Mouse (Mus musculus): ENCODE results near the gene Repin1. TPM values are rescaled to one million over a fixed set of nuclear protein-coding genes. Genes with fewer than 3 reads are reported as not detected.
A peak's percentile ranks its signal among the peaks of the same experiment; 100 is the strongest.

Repin1 gene
- total and polyA plus RNA-seq, 3 experiments: not detected

DNA sequence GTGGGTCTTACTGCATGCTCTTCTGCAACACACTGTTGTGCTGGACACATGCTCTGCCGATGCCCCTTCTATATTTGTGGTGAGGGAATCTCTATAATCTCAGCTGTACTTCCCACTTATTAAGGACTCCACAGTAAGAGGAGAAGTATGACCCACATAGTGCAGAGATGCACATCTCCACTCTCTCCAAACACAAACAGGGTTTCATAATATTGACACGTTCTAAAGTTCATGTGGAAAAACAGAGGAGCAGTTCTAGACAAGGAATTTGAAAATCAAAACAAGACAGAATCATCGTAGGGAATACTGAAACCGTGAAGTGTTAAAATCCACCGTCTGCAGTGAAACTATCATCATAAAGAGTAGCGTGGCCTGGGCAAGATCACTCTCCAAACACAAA lies 1.8 kb upstream of the Repin1 start:
- no peak for TF ChIP-seq GATA1 (IDR thresholded peaks at IDR 0.05; ENCODE audit: low read depth, low read length)
- no peak for TF ChIP-seq EP300 (IDR thresholded peaks at IDR 0.05; ENCODE audit: low read depth in 1 of 2, low read length in 2 of 2)
- TF ChIP-seq RAD21 (IDR thresholded peaks at IDR 0.05; ENCODE audit: low read depth, low read length): no peak
- TF ChIP-seq NRF1 (IDR thresholded peaks at IDR 0.05; ENCODE audit: insufficient read depth, low read depth, low read length, poor library complexity, severe bottlenecking): no peak
- no peak for TF ChIP-seq MAZ (IDR thresholded peaks at IDR 0.05; ENCODE audit: low read depth, low read length)
- no peak for TF ChIP-seq ZMIZ1 (IDR thresholded peaks at IDR 0.05; ENCODE audit: low read depth, low read length)
- no peak for TF ChIP-seq UBTF (IDR thresholded peaks at IDR 0.05; ENCODE audit: borderline replicate concordance, insufficient read depth, low read depth, low read length)
- no peak for TF ChIP-seq MEF2A (IDR thresholded peaks at IDR 0.05; ENCODE audit: extremely low read depth, insufficient replicate concordance, low read depth, low read length, poor library complexity, severe bottlenecking)
- TF ChIP-seq NELFE (IDR thresholded peaks at IDR 0.05; ENCODE audit: low read depth, low read length): no peak
- TF ChIP-seq RCOR1 (IDR thresholded peaks at IDR 0.05; ENCODE audit: low read depth, low read length): no peak
- TF ChIP-seq TBP (IDR thresholded peaks at IDR 0.05; ENCODE audit: low read depth, low read length): no peak
- TF ChIP-seq POLR2AphosphoS5 (IDR thresholded peaks at IDR 0.05; ENCODE audit: borderline replicate concordance, low read depth, low read length): no peak
- TF ChIP-seq CTCF (IDR thresholded peaks at IDR 0.05 in 2 of 3, conservative IDR thresholded peaks at IDR 0.05 in 1 of 3; ENCODE audit: control insufficient read depth in 1 of 3, insufficient read depth in 1 of 3, low read depth in 2 of 3, low read length in 3 of 3, poor library complexity in 1 of 3, severe bottlenecking in 1 of 3): no peak
- TF ChIP-seq ETS1 (IDR thresholded peaks at IDR 0.05; ENCODE audit: low read depth, low read length): no peak
- TF ChIP-seq POLR2AphosphoS2 (IDR thresholded peaks at IDR 0.05; ENCODE audit: low read length): no peak
- H3K27ac ChIP-seq (ENCODE audit: control insufficient read depth, low read depth, low read length): no peak overlapping the region
- no peak overlapping the region for H3K4me3 ChIP-seq (ENCODE audit: control insufficient read depth in 1 of 2, insufficient read depth in 1 of 2, low read depth in 2 of 2, low read length in 2 of 2)
- no peaks in the 10 kb centered on the region for H3K36me3 ChIP-seq (ENCODE audit: control insufficient read depth in 1 of 2, insufficient read depth in 2 of 2, low read length in 2 of 2)
- H3K9ac ChIP-seq (ENCODE audit: control insufficient read depth, low read depth, low read length, poor library complexity, severe bottlenecking): no peak overlapping the region
- H3K79me2 ChIP-seq (ENCODE audit: control insufficient read depth, insufficient read depth, low read length, poor library complexity): no peaks in the 10 kb centered on the region
- DNase-seq (ENCODE audit: low read depth, low spot score): no peak
- no peaks in the 10 kb centered on the region for H3K9me3 ChIP-seq (replicated peaks; ENCODE audit: insufficient read depth, low read length)
- no peaks in the 10 kb centered on the region for H3K4me1 ChIP-seq (ENCODE audit: control insufficient read depth in 1 of 2, insufficient read depth in 2 of 2, low read length in 2 of 2)
- H3K27me3 ChIP-seq (ENCODE audit: control insufficient read depth in 1 of 2, insufficient read depth in 2 of 2, low read length in 2 of 2): no peaks in the 10 kb centered on the region

DNA sequence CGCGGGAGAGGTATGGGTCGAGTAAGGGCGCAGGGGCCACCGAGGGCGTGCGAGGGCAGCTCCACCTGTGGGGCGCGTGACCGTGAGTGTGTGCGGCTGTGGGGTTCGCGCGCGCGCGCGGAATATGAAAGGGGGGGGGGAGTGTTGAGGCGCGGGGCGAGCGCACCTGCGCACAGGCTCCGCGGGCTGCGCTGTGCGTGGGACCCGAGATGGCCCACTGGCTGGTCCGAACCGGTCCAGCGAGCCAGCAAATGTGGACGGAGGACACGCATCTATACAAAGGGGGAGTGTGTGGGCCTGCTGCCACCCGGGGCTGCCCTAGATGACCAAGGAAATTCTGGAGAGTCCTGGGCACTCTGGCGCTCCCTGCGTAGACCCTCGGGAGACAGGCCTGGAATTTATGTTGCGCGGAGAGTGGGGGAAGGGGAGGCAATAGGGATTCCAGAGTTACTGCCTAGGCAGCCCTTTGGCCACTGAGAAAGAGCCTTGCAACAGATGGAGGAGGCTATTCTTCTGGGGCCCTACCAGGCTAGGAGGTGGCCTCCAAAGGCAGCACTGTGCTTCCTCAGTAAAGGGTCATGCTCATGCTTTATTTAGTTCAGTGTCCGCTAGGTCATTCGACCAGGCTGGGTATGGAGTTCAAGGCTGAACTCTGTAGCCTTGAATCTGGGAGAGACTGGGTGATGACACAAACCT lies 508 bp downstream of the Repin1 start:
- no peak for DNase-seq (ENCODE audit: low read depth, low spot score)
- H3K4me3 ChIP-seq (ENCODE audit: control insufficient read depth in 1 of 2, insufficient read depth in 1 of 2, low read depth in 2 of 2, low read length in 2 of 2): no peak overlapping the region
- H3K79me2 ChIP-seq (ENCODE audit: control insufficient read depth, insufficient read depth, low read length, poor library complexity): no peaks in the 10 kb centered on the region
- no peaks in the 10 kb centered on the region for H3K36me3 ChIP-seq (ENCODE audit: control insufficient read depth in 1 of 2, insufficient read depth in 2 of 2, low read length in 2 of 2)
- H3K9ac ChIP-seq (ENCODE audit: control insufficient read depth, low read depth, low read length, poor library complexity, severe bottlenecking): no peak overlapping the region
- no peaks in the 10 kb centered on the region for H3K4me1 ChIP-seq (ENCODE audit: control insufficient read depth in 1 of 2, insufficient read depth in 2 of 2, low read length in 2 of 2)
- H3K27me3 ChIP-seq (ENCODE audit: control insufficient read depth in 1 of 2, insufficient read depth in 2 of 2, low read length in 2 of 2): no peaks in the 10 kb centered on the region
- no peaks in the 10 kb centered on the region for H3K9me3 ChIP-seq (replicated peaks; ENCODE audit: insufficient read depth, low read length)
- TF ChIP-seq MAZ (IDR thresholded peaks at IDR 0.05; ENCODE audit: low read depth, low read length): no peak
- TF ChIP-seq TBP (IDR thresholded peaks at IDR 0.05; ENCODE audit: low read depth, low read length): no peak
- no peak for TF ChIP-seq GABPA (IDR thresholded peaks at IDR 0.05; ENCODE audit: low read depth, low read length)
- TF ChIP-seq POLR2A (IDR thresholded peaks at IDR 0.05; ENCODE audit: control insufficient read depth in 1 of 2, insufficient read depth in 1 of 2, low read depth in 1 of 2, low read length in 2 of 2, poor library complexity in 1 of 2): 0 out of 4 replicates have a peak, but pooled peaks of 1 of the 2 experiments have one; percentile 22
- TF ChIP-seq MYB (IDR thresholded peaks at IDR 0.05; ENCODE audit: low read depth, low read length): no peak
- H3K27ac ChIP-seq (ENCODE audit: control insufficient read depth, low read depth, low read length): no peak overlapping the region
